Mouse (Mus musculus): ENCODE measurements around the gene March5.
"Not testable (repeated sequence)": the region's sequence is repeated elsewhere in the genome, so short reads cannot be mapped to it uniquely, and the experiment has no call there.

The March5 gene

DNA sequence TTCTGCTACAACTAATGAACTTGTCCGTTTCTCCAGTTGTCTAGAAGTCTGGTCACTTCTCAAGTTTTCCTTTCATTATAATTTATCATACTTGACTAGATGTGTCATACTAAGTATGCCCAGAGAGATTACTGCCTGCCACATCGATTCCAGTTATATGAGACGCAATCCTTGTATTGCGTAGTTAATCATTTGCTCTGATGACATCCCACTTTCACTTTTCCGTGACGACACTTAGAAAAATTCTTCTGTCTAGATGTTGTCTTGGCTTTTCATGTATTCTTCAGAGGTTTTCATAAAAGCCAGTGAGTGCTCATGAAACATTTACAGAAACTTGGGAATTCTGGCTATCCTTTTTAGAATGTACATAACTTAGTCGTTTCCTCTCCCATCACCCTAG lies 1.6 kb downstream of the March5 start:
- no peak for DNase-seq (ENCODE audit: low spot score in 2 of 2)

DNA sequence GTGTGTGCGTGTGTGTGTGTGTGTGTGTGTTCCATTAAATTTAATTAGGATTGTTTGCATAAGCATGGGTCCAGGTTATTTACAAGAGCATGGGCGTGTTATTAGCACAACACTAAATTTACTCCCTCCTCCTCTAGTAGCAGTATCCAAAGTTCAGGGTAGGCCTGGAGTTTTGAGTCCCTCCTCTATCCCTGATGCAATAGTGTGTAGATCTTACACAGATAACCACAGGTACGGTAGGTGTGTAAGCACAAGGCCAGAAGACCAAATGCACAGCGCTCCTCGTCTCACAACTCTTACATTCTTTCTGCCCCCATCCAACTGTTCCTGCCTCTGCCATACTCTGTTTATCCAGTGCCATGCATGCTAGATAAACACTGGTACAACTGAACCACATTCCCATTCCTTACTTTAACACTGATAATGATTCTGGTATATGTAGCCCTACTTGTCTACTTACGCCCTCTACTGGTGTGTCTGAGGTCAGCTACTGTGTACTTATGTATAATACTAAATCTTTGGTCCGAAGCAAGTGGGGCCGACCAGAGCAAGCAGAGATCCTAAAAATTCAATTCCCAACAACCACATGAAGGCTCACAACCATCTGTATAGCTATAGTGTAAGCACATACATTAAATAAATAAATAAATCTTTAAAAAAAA lies 2.3 kb downstream of the March5 start:
- DNase-seq (ENCODE audit: low spot score in 2 of 2): no peak

GRCm38 (mm10) chr19:37210457-37210856 lies 3.1 kb downstream of the March5 start:
- DNase-seq (ENCODE audit: low spot score in 2 of 2): no peak

DNA sequence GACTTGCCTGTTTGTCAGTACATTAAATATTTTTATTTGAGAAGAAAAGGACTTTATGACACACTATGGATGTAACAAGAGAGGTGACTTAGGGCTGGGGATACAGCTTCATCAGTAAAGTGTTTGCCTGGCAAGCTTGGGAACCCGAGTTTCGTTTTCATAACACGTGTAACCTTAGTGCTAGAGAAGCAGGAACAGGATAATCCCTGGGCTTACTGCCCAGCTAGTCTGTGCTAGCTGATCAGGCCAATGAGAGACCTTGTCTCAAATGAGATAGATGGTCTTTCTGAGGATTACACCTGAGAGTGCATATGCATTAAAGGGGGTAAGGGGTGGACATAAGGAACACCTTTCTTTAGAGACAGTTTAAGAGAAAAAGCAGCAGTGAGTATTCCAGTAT lies 4.1 kb downstream of the March5 start:
- no peak for DNase-seq (ENCODE audit: low spot score in 2 of 2)

GRCm38 (mm10) chr19:37214711-37215110 lies 7.4 kb downstream of the March5 start:
- no peak for DNase-seq (ENCODE audit: low spot score in 2 of 2)

GRCm38 (mm10) chr19:37225197-37225862 lies 18.0 kb downstream of the March5 start:
- no peak for DNase-seq (ENCODE audit: low spot score in 2 of 2)

DNA sequence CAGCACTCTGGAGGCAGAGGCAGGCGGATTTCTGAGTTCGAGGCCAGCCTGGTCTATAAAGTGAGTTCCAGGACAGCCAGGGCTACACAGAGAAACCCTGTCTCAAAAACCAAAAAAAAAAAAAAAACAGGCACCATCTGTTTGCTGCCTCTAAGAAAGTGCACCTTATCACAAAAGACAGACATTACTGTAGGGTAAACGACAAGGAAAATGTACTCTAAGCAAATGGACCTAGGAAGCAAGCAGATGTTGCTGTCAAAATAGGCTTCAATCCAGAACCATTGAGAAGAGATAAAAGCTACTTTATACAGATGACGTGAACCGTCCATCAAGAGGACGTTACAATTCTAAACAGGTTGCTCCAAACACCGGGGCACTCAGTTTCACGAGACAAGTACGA lies 25.3 kb downstream of the March5 start:
- DNase-seq (ENCODE audit: low spot score in 2 of 2): not testable (repeated sequence)

- DNase-seq (ENCODE audit: low spot score in 2 of 2): no peak
These were observed 26.5 kb downstream of the March5 start for GRCm38 (mm10) chr19:37233561-37234539.

GRCm38 (mm10) chr19:37235818-37236217 lies 28.5 kb downstream of the March5 start:
- no peak for DNase-seq (ENCODE audit: low spot score in 2 of 2)

DNA sequence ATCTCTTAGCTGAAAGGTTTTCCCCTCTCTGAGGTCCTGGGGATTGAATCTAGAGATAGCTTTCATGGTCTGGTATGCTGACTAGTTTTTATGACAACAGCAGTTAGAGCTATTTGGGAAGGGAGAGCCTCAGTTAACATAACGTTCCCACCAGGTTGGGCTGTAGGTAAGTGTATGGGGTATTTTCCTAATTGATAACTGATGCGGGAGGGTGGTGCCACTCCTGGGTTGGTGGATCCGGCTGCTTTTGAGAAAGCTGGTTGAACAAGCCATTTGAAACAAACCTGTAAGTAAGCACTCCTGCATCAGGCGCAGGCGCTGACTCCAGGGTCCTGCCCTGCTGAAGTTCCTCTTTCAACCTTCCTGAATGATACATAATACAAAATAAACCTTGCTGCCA lies 30.0 kb downstream of the March5 start:
- DNase-seq (ENCODE audit: low spot score in 2 of 2): no peak

DNA sequence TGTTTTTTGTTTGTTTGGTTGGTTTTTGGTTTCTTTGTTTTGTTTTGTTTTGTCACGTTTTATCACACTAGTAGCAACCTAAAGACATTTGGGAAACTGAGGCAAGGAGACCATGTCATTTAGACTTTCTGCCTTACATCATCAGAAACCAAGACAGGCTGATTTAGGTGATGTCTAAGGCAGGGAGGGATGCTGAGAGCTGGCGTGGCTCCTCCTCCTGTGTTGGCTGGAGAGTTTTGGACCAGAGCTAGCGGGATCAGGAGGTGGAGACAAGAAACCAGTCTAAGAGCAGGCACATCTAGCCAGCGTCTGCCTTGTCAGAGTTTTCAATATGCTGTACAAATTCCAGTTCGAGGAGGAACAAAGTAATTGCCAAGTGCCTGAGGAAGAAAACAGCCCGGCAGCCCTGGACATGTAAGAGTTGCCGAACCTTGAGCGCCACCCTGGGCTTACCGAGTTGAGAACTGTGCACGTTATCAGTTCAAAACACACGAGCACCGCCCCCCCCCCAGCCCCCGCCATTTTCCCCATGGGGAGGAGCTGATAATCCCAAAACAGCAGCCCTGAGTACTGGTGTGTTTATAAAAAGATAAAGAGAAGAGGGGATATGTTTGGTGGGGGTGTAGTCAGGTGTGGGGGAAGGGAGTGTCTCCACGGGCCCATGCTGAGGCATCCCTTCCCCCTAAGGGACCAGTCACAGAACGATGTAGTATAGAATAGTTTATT lies 30.5 kb downstream of the March5 start:
- no peak for DNase-seq (ENCODE audit: low spot score in 2 of 2)

- DNase-seq (ENCODE audit: low spot score in 2 of 2): no peak
These were observed 31.3 kb downstream of the March5 start for GRCm38 (mm10) chr19:37238651-37239050.

DNA sequence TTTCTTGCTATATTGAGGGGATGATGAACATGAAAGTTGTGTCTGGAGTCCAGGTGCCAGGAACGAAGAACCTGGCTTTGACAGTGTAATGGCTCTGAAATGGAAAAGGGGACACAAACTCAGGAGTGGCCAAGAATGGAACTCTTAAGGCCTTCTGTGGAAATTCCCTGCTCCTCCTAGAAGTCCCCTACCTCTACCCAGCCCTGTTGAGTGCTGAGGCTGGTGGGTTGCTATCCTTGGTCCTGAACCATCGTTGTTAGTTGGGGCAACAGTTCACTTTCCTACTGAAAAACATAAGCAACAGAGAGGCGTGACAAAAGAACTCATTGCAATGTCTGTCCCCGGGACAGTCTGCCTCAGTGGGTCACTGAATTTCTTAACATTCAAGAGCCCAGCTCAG lies 31.8 kb downstream of the March5 start:
- no peak for DNase-seq (ENCODE audit: low spot score in 2 of 2)

- no peak for DNase-seq (ENCODE audit: low spot score in 2 of 2)
These were observed 33.9 kb downstream of the March5 start for GRCm38 (mm10) chr19:37241201-37241600.

GRCm38 (mm10) chr19:37242707-37243106 lies 35.4 kb downstream of the March5 start:
- DNase-seq (ENCODE audit: low spot score in 2 of 2): no peak

DNA sequence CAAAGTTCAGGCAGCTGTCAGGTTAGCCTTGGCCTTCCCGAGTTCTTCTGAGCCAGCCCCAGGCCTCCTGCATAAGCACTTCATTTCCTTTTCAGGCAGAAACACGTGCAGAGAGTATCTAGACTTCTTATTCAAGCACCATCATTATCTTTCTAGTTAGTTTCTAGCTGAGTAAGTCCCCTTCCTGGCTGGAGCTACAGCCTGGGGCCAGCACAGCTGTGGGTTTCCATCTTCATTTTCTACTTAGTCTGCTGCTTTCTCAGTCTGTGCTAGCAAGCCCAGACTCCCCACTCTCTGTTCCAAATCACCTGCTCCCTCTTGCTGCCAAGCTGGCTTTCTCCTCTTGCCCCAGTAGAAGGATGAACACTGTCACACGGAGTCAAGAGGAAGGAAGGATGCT lies 39.5 kb downstream of the March5 start:
- DNase-seq (ENCODE audit: low spot score in 2 of 2): no peak

GRCm38 (mm10) chr19:37248199-37248598 lies 40.9 kb downstream of the March5 start:
- no peak for DNase-seq (ENCODE audit: low spot score in 2 of 2)

GRCm38 (mm10) chr19:37252104-37252503 lies 44.8 kb downstream of the March5 start:
- no peak for DNase-seq (ENCODE audit: low spot score in 2 of 2)

GRCm38 (mm10) chr19:37255321-37255720 lies 48.0 kb downstream of the March5 start:
- DNase-seq (ENCODE audit: low spot score in 2 of 2): peak in 1 of 2 experiments; percentile 35

DNA sequence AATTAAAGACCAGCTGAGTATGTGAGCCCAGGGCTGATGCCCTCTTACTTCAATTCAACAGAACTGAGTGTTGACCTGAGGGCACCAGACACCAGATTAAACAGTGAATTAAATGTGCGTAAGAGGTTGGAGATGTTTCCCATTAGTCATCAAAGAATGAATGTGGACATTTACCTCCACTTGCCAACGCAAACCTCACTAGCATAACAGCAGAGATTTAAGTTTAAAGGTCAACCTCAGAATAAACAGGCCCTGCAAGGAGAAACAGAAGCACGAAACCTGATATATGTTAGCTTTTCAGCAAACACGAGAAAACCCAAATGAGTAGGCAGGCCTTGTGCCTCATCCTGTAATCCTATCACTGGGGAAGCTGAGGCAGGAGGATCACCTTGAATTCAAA lies 55.0 kb downstream of the March5 start:
- DNase-seq (ENCODE audit: low spot score in 2 of 2): no peak

GRCm38 (mm10) chr19:37263566-37263942 lies 56.2 kb downstream of the March5 start:
- no peak for DNase-seq (ENCODE audit: low spot score in 2 of 2)
